Mouse (Mus musculus): ENCODE results near the gene Dnajb13. TPM values are rescaled to one million over a fixed set of nuclear protein-coding genes. Genes with fewer than 3 reads are reported as not detected.
A peak's percentile ranks its signal among the peaks of the same experiment; 100 is the strongest.

The Dnajb13 gene
- polyA plus RNA-seq, 1 experiment from 2014 or later: 0.24 TPM

GRCm38 (mm10) chr7:100473846-100474454, 40.8 kb downstream of the Dnajb13 start:
- Histone ChIP-seq H3K27me3 (ENCODE audit: low read depth, poor library complexity, severe bottlenecking) (no peaks in the 10 kb centered on the region), H3K36me3 (peaks cover 21% of the 10 kb centered on the region), H3K27ac (no peak overlapping the region), H3K4me3 (no peak overlapping the region), H3K4me1 (no peaks in the 10 kb centered on the region), H3K9me3 (replicated peaks) (no peaks in the 10 kb centered on the region)
- DNase-seq (ENCODE audit: low spot score): no peak
- WGBS: 83% methylated on average over 9 of the region's 9 CpGs

DNA sequence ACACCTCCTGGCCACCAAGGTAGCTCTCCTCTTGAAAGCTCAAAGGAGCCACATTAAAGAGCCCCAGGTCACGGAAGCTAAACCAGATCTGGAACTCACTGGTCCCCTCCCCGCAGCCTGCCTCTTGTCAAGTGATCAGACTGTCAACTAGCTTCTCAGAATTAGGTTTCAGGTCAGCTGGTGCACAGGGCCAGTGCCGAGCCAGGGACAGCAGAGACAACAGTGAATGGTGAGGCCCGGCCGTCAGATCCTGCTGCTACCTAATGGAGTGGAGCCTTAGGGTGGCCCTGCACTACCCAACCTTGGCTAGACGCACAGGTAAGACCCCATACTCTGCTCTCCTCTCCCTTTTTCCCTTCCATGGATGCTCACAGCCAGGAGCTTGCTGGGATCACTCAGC, 42.0 kb downstream of the Dnajb13 start, which contains the start of gene Ucp3:
Gene Ucp3, plus strand, starts transcription at position 214 of the 400 bp plus-strand sequence.
- 83% methylated on average over 6 of the region's 6 CpGs for WGBS
- no peak for DNase-seq (ENCODE audit: low spot score)
- Histone ChIP-seq H3K4me1 (no peaks in the 10 kb centered on the region), H3K36me3 (peaks cover 32% of the 10 kb centered on the region), H3K27ac (no peak within 1 kb of the TSS), H3K4me3 (no peak within 1 kb of the TSS), H3K27me3 (ENCODE audit: low read depth, poor library complexity, severe bottlenecking) (no peaks in the 10 kb centered on the region), H3K9me3 (replicated peaks) (no peaks in the 10 kb centered on the region)

GRCm38 (mm10) chr7:100471407-100471797, 43.4 kb downstream of the Dnajb13 start:
- WGBS: 88% methylated on average over 1 of the region's 1 CpGs
- Histone ChIP-seq H3K27ac (no peak overlapping the region), H3K36me3 (peaks cover 46% of the 10 kb centered on the region), H3K4me3 (no peak overlapping the region), H3K4me1 (no peaks in the 10 kb centered on the region), H3K27me3 (ENCODE audit: low read depth, poor library complexity, severe bottlenecking) (no peaks in the 10 kb centered on the region), H3K9me3 (replicated peaks) (no peaks in the 10 kb centered on the region)
- DNase-seq (ENCODE audit: low spot score): no peak

DNA sequence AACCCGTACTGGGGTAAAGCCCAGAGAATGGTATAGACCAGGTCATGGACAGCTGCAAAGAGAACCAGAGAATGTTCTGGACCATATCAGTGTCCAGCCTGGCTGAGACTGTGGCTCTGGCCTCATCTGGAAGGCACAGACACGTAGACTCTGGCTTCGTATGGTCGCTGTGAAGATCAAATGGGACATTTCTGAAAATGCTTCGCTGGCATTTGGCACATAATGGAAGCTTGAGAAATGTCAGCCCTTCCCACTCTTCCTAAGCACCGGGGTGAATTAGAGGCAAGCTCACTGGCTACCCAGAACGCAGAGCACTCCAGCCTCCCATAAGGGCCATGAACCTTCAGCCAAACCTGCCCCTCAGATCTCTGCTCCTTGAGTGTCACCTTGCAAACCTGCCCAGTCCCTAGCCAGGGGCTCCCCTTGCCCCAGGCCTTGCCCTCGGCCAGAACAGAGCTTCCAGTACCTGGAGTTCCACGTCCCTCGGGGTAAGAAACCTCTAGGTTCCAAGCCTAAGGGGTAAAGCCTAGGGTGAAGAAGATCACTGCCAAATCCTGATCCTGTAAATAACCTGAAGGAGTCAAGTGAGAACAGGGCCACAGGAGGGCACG, 43.9 kb downstream of the Dnajb13 start:
- WGBS: 94% methylated on average over 11 of the region's 11 CpGs
- DNase-seq (ENCODE audit: low spot score): no peak
- Histone ChIP-seq H3K27ac (no peak overlapping the region), H3K27me3 (ENCODE audit: low read depth, poor library complexity, severe bottlenecking) (no peaks in the 10 kb centered on the region), H3K4me3 (no peak overlapping the region), H3K9me3 (replicated peaks) (no peaks in the 10 kb centered on the region), H3K4me1 (no peaks in the 10 kb centered on the region), H3K36me3 (peaks cover 50% of the 10 kb centered on the region)

DNA sequence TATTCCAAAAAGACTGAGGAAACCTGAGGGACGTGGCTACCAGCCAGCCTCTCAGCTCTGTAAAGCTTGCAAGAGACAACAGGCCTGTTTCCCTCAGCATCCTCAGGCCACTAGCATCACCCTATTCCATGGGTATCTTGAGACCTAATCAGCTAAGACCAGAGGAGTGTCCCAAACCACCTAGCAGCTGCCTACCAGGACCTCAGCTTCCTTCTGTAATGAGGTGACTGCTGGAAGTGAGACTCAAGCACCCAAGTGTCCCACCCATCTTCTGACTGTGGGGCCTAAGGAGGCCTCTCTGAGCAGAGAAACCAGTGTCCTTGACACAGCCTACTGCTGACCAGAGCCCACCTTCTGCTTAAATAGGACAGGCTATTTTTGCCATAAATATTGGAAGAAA, 45.3 kb downstream of the Dnajb13 start:
- Histone ChIP-seq H3K4me1 (peaks cover 4% of the 10 kb centered on the region; the same call in 1 of the 2 replicates), H3K27ac (no peak overlapping the region), H3K9me3 (replicated peaks) (no peaks in the 10 kb centered on the region), H3K27me3 (ENCODE audit: low read depth, poor library complexity, severe bottlenecking) (no peaks in the 10 kb centered on the region), H3K36me3 (peaks cover 64% of the 10 kb centered on the region), H3K4me3 (no peak overlapping the region)
- 92% methylated on average over 1 of the region's 1 CpGs for WGBS
- DNase-seq (ENCODE audit: low spot score): no peak

- peaks cover 4% of the 10 kb centered on the region; the same call in 1 of the 2 replicates for H3K4me1 ChIP-seq
- peaks cover 71% of the 10 kb centered on the region for H3K36me3 ChIP-seq
- 91% methylated on average over 6 of the region's 6 CpGs for WGBS
- no peak for DNase-seq (ENCODE audit: low spot score)
- no peaks in the 10 kb centered on the region for H3K9me3 ChIP-seq (replicated peaks)
- H3K4me3 ChIP-seq: no peak overlapping the region
- H3K27me3 ChIP-seq (ENCODE audit: low read depth, poor library complexity, severe bottlenecking): no peaks in the 10 kb centered on the region
- H3K27ac ChIP-seq: no peak overlapping the region
Measured at GRCm38 (mm10) chr7:100468761-100469160, 46.0 kb downstream of the Dnajb13 start.

DNA sequence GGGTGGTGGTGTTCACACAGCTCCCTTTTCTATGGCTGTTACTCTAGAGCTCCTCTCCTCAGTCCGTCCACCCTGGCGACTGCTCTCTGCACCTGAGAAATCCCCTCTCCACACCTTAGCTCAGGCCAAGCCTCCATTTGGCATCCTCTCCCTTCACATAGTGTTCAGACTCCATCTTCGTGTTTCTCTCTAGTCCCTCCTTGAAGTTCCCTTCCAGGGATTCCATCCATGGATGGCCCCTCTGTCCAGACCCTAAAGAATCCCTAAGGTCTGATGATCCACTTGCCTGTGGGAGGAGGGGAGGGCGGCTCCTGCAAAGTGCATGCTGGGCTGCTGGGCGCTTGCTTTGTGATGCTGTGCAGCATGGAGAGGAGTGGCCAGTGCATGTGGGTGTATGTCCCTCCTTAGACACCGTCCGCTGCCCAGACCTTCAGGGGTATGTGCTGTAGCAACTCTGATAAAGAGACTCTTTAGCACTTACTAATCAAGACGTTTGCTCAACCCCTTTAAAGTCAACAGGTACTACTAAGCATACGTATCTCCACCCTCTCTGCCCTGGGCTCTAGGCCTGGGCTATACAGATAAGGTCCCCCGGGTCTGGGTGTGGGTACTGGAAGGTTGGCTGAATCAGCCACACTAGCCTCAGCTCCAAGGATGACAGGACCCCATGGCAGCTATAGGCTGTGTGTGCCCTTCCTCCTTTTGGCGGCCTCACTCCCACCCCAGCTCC, 47.8 kb downstream of the Dnajb13 start:
- no peaks in the 10 kb centered on the region for H3K27me3 ChIP-seq (ENCODE audit: low read depth, poor library complexity, severe bottlenecking)
- no peak overlapping the region for H3K4me3 ChIP-seq
- no peaks in the 10 kb centered on the region for H3K9me3 ChIP-seq (replicated peaks)
- 89% methylated on average over 11 of the region's 11 CpGs for WGBS
- no peak for DNase-seq (ENCODE audit: low spot score)
- peaks cover 87% of the 10 kb centered on the region for H3K36me3 ChIP-seq
- peaks cover 4% of the 10 kb centered on the region; the same call in 1 of the 2 replicates for H3K4me1 ChIP-seq
- H3K27ac ChIP-seq: no peak overlapping the region

DNA sequence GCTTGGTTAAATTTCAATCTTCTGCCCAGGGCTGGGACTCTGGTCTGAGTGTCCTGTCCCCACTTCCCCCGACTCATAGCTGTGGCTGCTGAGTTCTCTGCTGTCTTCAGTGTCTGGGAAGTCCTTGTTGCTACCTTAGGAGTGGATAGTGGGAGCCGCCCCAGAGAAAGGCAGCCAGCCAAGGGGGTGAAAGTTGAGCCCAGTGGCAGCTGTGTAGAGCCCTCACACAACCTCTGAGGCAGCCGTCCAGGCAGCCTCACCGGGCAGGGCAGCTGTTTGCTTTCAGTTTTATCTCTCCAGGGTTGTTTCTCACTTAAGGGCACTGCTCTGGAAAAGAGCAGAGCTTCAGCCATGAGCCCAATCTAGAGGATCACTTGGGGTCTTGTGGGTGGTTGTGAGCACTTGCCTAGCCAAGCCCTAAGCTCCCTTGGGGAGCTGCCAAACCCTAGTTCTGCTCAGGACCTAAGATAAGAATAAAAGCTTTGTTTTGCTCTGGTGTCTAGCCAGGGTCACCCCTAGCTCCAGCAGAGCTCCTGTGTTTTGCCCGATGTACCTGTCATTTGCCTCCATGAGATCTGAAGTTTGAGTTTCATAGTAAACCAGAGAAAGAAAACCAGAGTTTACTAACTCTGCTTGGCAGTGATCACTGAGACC, 49.0 kb downstream of the Dnajb13 start:
- H3K9me3 ChIP-seq (replicated peaks): no peaks in the 10 kb centered on the region
- peak overlapping the region; percentile 7; the same call in 1 of the 2 replicates for H3K27ac ChIP-seq
- no peak for DNase-seq (ENCODE audit: low spot score)
- no peaks in the 10 kb centered on the region for H3K27me3 ChIP-seq (ENCODE audit: low read depth, poor library complexity, severe bottlenecking)
- H3K4me3 ChIP-seq: no peak overlapping the region
- peaks cover 4% of the 10 kb centered on the region; the same call in 1 of the 2 replicates for H3K4me1 ChIP-seq
- WGBS: 72% methylated on average over 5 of the region's 5 CpGs
- peaks cover 95% of the 10 kb centered on the region for H3K36me3 ChIP-seq

DNA sequence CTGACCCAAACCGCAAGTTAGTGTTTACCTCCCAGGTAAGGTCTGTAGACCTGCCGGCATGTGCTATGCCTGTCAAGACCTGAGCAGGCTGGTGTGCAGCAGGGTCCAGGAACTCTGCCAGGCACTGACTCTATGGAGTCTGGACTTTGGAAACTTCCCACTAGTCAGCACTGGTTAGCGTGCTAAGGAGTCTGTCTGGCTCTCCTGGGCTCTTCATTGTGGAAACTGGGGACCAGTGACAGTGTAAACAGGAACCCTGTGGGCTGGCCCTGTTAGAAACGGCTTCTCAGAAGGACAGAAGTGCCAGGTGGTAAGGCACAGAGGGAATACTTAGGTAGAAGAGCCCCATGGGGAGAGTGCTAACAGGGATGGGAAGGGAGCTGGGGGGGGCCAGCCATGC, 49.5 kb downstream of the Dnajb13 start:
- Histone ChIP-seq H3K9me3 (replicated peaks) (no peaks in the 10 kb centered on the region), H3K36me3 (peaks cover 95% of the 10 kb centered on the region), H3K27ac (peak overlapping the region; percentile 7; the same call in 1 of the 2 replicates), H3K4me1 (peaks cover 4% of the 10 kb centered on the region; the same call in 1 of the 2 replicates), H3K27me3 (ENCODE audit: low read depth, poor library complexity, severe bottlenecking) (no peaks in the 10 kb centered on the region), H3K4me3 (no peak overlapping the region)
- no peak for DNase-seq (ENCODE audit: low spot score)
- 83% methylated on average over 4 of the region's 4 CpGs for WGBS

- Histone ChIP-seq H3K4me3 (no peak overlapping the region), H3K27me3 (ENCODE audit: low read depth, poor library complexity, severe bottlenecking) (no peaks in the 10 kb centered on the region), H3K4me1 (peaks cover 4% of the 10 kb centered on the region; the same call in 1 of the 2 replicates), H3K9me3 (replicated peaks) (no peaks in the 10 kb centered on the region), H3K36me3 (peaks cover 96% of the 10 kb centered on the region), H3K27ac (no peak overlapping the region)
- 88% methylated on average over 7 of the region's 7 CpGs for WGBS
- no peak for DNase-seq (ENCODE audit: low spot score)
Measured at GRCm38 (mm10) chr7:100464248-100464647, 50.5 kb downstream of the Dnajb13 start.

DNA sequence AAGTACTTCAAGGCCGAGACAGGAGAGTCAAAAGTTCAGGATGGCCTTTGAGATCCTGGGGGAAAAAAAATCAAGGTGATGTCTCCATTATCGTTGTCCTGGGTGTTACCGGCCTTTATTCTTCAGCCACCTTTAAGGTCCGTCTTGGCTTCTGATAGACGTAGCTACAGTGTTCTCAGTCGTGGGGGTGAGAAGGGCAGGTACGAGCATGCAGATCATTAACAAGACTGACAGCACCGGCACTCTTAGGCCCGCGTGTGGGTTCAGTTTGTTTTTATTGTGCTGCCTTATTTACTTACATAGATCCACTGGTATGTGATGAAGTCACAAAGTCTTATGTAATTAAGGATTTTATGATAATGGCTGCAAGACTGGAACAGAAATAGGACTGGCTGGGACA, 51.0 kb downstream of the Dnajb13 start:
- peaks cover 96% of the 10 kb centered on the region for H3K36me3 ChIP-seq
- WGBS: 83% methylated on average over 10 of the region's 10 CpGs

GRCm38 (mm10) chr7:100463194-100463593, 51.6 kb downstream of the Dnajb13 start:
- WGBS: 81% methylated on average over 9 of the region's 9 CpGs
- H3K36me3 ChIP-seq: peaks cover 94% of the 10 kb centered on the region
- no peak overlapping the region for H3K27ac ChIP-seq

More for the DNA sequence above, 51.0 kb downstream of the Dnajb13 start:
- Histone ChIP-seq H3K9me3 (replicated peaks) (no peaks in the 10 kb centered on the region), H3K27ac (no peak overlapping the region), H3K4me3 (no peak overlapping the region), H3K4me1 (peaks cover 4% of the 10 kb centered on the region; the same call in 1 of the 2 replicates), H3K27me3 (ENCODE audit: low read depth, poor library complexity, severe bottlenecking) (no peaks in the 10 kb centered on the region)
- DNase-seq (ENCODE audit: low spot score): no peak

More at GRCm38 (mm10) chr7:100463194-100463593, 51.6 kb downstream of the Dnajb13 start:
- DNase-seq (ENCODE audit: low spot score): no peak
- peaks cover 4% of the 10 kb centered on the region; the same call in 1 of the 2 replicates for H3K4me1 ChIP-seq
- no peaks in the 10 kb centered on the region for H3K9me3 ChIP-seq (replicated peaks)
- no peaks in the 10 kb centered on the region for H3K27me3 ChIP-seq (ENCODE audit: low read depth, poor library complexity, severe bottlenecking)
- H3K4me3 ChIP-seq: no peak overlapping the region

Data from limb, embryonic 10.5 days (tissue).